Mouse (Mus musculus) limb, embryonic 15.5 days (tissue): ENCODE measurements at regions not wholly inside any gene's neighbourhood (a gene's known extent, or its start where the extent isn't known, plus 50 kb on each side); places are given as distances from the start of the nearest gene placed in this dataset.

ENCODE experiments used
- ATAC-seq: fragments of 200-750 bp; cut with Nextera tagmentation; 2 replicates; pipeline ENCODE4 v1.8.0; 2017; ENCODE audit warnings: low read depth, moderate TSS enrichment; ENCODE audit not compliant: insufficient number of reproducible peaks, low FRiP score, low TSS enrichment
- H3K27ac ChIP-seq: fragments of 300-500 bp; sonication (generic); 2 replicates; pipeline ENCODE4 v1.5.1; 2015; ENCODE audit warnings: moderate library complexity, mild to moderate bottlenecking, inconsistent platforms
- H3K27me3 ChIP-seq: fragments of 300-500 bp; sonication (generic); 2 replicates; pipeline ENCODE4 v1.6.1; 2015; ENCODE audit warnings: inconsistent platforms
- H3K36me3 ChIP-seq: fragments of 300-500 bp; sonication (generic); 2 replicates; pipeline ENCODE4 v1.6.1; 2015; ENCODE audit warnings: inconsistent platforms
- H3K4me1 ChIP-seq: fragments of 300-500 bp; sonication (generic); 2 replicates; pipeline ENCODE4 v1.6.1; 2015; ENCODE audit warnings: inconsistent platforms
- H3K4me2 ChIP-seq: fragments of 300-500 bp; sonication (generic); 2 replicates; pipeline ENCODE4 v1.6.1; 2015; ENCODE audit warnings: mild to moderate bottlenecking, inconsistent platforms
- H3K4me3 ChIP-seq: fragments of 300-500 bp; sonication (generic); 2 replicates; pipeline ENCODE4 v1.5.1; 2015; ENCODE audit warnings: mild to moderate bottlenecking, inconsistent platforms
- H3K9ac ChIP-seq: fragments of 300-500 bp; sonication (generic); 2 replicates; pipeline ENCODE4 v1.6.1; 2015; ENCODE audit warnings: inconsistent platforms
- H3K9me3 ChIP-seq: fragments of 300-500 bp; sonication (generic); 2 replicates; pipeline ENCODE4 v1.6.1; 2016; ENCODE audit warnings: inconsistent platforms
- WGBS: fragments of 180-500 bp; shearing (Covaris S2); methylation state at CpG from one replicate; pipeline ENCODE4 v1.1.7; 2015; 5-methylcytosine and 5-hydroxymethylcytosine counted together

GRCm38 (mm10) chr17:27364899-27365298 lies 156.3 kb downstream of the Grm4 start:
- whole genome bisulfite sequencing, result 89% methylated on average over 6 of the region's 6 CpGs
- ATAC-seq, result no peak
- H3K4me2 ChIP-seq, result no peak overlapping the region
- no peaks in the 10 kb centered on the region for H3K4me1 ChIP-seq
- no peak overlapping the region for H3K27ac ChIP-seq
- no peak overlapping the region for H3K9ac ChIP-seq
- H3K4me3 ChIP-seq, result no peak overlapping the region
- H3K9me3 ChIP-seq, result no peaks in the 10 kb centered on the region
- no peaks in the 10 kb centered on the region for H3K36me3 ChIP-seq
- H3K27me3 ChIP-seq, result no peaks in the 10 kb centered on the region

DNA sequence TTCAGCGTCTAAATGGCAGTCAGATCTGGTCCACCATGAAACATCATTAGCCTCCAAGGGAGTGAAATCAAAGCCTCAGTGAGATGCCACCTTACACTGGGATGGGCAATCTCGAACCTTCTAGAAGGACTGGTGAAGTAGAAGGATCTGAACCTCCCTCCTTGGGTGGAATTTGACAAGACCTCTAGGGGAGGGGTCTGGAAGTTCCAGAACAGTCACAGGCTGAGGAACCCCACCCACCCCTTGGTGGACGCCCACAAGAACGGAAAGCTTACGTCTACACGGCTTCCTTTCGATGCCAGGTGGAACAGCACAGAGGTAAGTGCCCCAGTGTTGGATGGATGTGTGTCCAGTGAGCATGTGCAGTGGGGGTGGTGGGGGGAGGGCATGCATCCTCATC lies 156.9 kb downstream of the Grm4 start:
- Histone ChIP-seq H3K9ac (no peak overlapping the region), H3K27ac (no peak overlapping the region), H3K4me2 (no peak overlapping the region), H3K9me3 (no peaks in the 10 kb centered on the region), H3K4me1 (no peaks in the 10 kb centered on the region), H3K36me3 (no peaks in the 10 kb centered on the region), H3K4me3 (no peak overlapping the region), H3K27me3 (no peaks in the 10 kb centered on the region)
- ATAC-seq, result no peak
- WGBS, result 86% methylated on average over 7 of the region's 7 CpGs

GRCm38 (mm10) chr17:27363911-27364310 lies 157.3 kb downstream of the Grm4 start:
- Histone ChIP-seq H3K9ac (no peak overlapping the region), H3K4me3 (no peak overlapping the region), H3K4me1 (no peaks in the 10 kb centered on the region), H3K36me3 (no peaks in the 10 kb centered on the region), H3K27ac (no peak overlapping the region), H3K9me3 (no peaks in the 10 kb centered on the region), H3K4me2 (no peak overlapping the region), H3K27me3 (no peaks in the 10 kb centered on the region)
- no peak for ATAC-seq
- 72% methylated on average over 6 of the region's 6 CpGs for WGBS

GRCm38 (mm10) chr17:27362221-27362620 lies 158.0 kb upstream of the Lemd2 start:
- H3K9me3 ChIP-seq, result no peaks in the 10 kb centered on the region
- H3K4me2 ChIP-seq, result no peak overlapping the region
- no peak overlapping the region for H3K9ac ChIP-seq
- no peak overlapping the region for H3K27ac ChIP-seq
- no peaks in the 10 kb centered on the region for H3K4me1 ChIP-seq
- H3K36me3 ChIP-seq, result no peaks in the 10 kb centered on the region
- no peak overlapping the region for H3K4me3 ChIP-seq
- 82% methylated on average over 8 of the region's 8 CpGs for WGBS
- no peaks in the 10 kb centered on the region for H3K27me3 ChIP-seq
- no peak for ATAC-seq

- Histone ChIP-seq H3K36me3 (no peaks in the 10 kb centered on the region), H3K27me3 (no peaks in the 10 kb centered on the region), H3K4me1 (no peaks in the 10 kb centered on the region), H3K27ac (no peak overlapping the region), H3K9ac (no peak overlapping the region), H3K4me3 (no peak overlapping the region), H3K9me3 (no peaks in the 10 kb centered on the region), H3K4me2 (no peak overlapping the region)
- WGBS, result 76% methylated on average over 2 of the region's 2 CpGs
- no peak for ATAC-seq
These were observed 157.1 kb upstream of the Lemd2 start for GRCm38 (mm10) chr17:27361362-27361761.

DNA sequence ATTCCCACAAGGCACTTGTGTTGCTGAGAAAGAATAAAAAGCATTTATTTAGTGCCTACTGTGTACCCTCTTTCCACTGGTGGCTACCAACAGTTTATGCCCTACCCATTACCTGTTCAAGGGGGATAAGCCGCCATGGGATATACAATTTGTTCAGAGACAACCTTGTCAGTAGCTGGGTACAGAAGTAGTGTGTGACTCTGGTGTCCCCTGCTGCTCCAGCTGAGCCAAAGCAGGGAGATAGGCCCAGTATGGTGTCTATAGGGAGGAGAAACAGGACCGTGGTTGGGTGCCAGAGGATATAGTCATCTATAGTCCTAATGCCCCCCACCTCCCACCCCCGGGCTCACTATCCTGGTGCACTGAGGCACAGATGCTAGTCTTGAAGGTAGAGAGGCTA lies 152.6 kb upstream of the Lemd2 start:
- no peaks in the 10 kb centered on the region for H3K4me1 ChIP-seq
- no peak for ATAC-seq

GRCm38 (mm10) chr17:27355717-27356116 lies 151.4 kb upstream of the Lemd2 start:
- Histone ChIP-seq H3K9me3 (no peaks in the 10 kb centered on the region), H3K9ac (no peak overlapping the region), H3K4me2 (no peak overlapping the region), H3K27me3 (no peaks in the 10 kb centered on the region), H3K36me3 (no peaks in the 10 kb centered on the region), H3K4me3 (no peak overlapping the region), H3K27ac (no peak overlapping the region), H3K4me1 (no peaks in the 10 kb centered on the region)
- 90% methylated on average over 9 of the region's 9 CpGs for WGBS
- no peak for ATAC-seq

More for the DNA sequence above, 152.6 kb upstream of the Lemd2 start:
- Histone ChIP-seq H3K4me2 (no peak overlapping the region), H3K4me3 (no peak overlapping the region), H3K27me3 (no peaks in the 10 kb centered on the region), H3K9me3 (no peaks in the 10 kb centered on the region), H3K9ac (no peak overlapping the region), H3K27ac (no peak overlapping the region), H3K36me3 (no peaks in the 10 kb centered on the region)
- WGBS, result 80% methylated on average over 3 of the region's 3 CpGs

DNA sequence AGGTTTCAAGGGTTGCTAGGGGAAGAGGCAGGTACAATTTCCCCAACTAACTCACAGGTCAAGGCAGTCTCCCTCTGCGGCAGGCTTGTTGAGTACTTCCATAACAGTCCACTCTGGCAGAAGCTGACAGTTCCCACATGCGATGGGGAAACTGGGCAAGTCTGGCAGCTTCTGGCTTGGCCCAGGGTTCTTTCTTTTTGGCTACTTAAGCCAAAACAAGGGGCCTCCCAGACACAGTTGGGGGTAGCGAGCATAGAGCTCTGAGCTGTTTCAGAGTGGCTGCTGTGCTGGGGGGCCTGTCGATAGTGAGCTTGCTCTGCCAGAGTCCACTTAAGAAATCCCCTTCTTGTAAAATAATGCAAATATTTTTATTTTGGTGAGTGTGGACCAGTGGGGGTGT lies 150.8 kb upstream of the Lemd2 start:
- H3K4me2 ChIP-seq, result no peak overlapping the region
- no peak overlapping the region for H3K27ac ChIP-seq
- H3K27me3 ChIP-seq, result no peaks in the 10 kb centered on the region
- no peaks in the 10 kb centered on the region for H3K4me1 ChIP-seq
- no peaks in the 10 kb centered on the region for H3K9me3 ChIP-seq
- no peaks in the 10 kb centered on the region for H3K36me3 ChIP-seq
- WGBS, result 87% methylated on average over 4 of the region's 4 CpGs
- no peak overlapping the region for H3K4me3 ChIP-seq
- ATAC-seq, result no peak
- no peak overlapping the region for H3K9ac ChIP-seq

DNA sequence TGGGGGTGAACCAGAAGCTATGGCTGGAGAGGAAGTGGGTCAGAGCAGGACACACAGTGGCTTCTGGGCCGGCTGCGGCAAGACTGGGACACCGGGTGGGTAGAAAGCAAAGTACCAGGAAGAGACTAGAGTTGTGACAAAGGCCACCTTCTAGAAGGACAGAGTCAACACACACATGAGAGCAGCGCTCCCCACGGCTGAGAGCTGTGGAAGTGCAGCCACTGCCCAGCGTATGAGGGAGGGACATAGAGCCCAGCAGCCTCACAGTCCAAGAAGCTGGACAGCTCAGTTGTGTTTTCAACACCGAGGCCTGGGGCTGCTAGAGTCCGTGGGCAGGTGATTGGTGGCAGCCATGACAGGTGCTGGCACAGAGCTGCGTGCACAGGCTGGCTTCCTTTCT lies 145.6 kb upstream of the Lemd2 start:
- ATAC-seq, result no peak
- no peak overlapping the region for H3K9ac ChIP-seq
- no peaks in the 10 kb centered on the region for H3K27me3 ChIP-seq
- H3K4me1 ChIP-seq, result no peaks in the 10 kb centered on the region
- no peaks in the 10 kb centered on the region for H3K9me3 ChIP-seq
- no peak overlapping the region for H3K4me2 ChIP-seq
- WGBS, result 86% methylated on average over 9 of the region's 9 CpGs
- no peaks in the 10 kb centered on the region for H3K36me3 ChIP-seq
- no peak overlapping the region for H3K27ac ChIP-seq
- H3K4me3 ChIP-seq, result no peak overlapping the region

DNA sequence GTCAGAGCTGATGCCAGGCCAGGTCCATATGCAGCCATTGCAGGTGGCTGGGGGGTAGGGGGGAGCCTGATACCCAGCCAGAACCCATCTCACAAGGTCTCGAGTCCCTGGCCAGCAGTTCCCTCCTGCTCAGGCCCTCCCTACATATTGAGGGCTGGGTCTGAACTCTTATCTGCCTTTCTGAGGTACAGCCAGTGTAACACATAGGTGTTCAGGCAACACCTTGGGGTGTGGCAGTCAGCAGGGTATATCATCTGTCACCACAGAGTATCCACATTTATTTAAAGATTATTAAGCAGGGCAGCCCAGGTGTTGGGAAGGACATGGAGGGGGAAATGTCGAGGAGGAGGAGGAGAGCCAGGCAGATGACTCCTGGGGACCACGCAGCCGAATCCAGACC lies 145.2 kb upstream of the Lemd2 start:
- WGBS, result 82% methylated on average over 4 of the region's 4 CpGs
- no peaks in the 10 kb centered on the region for H3K4me1 ChIP-seq
- no peak overlapping the region for H3K27ac ChIP-seq
- H3K36me3 ChIP-seq, result no peaks in the 10 kb centered on the region
- H3K9me3 ChIP-seq, result no peaks in the 10 kb centered on the region
- no peak overlapping the region for H3K4me2 ChIP-seq
- H3K4me3 ChIP-seq, result no peak overlapping the region
- H3K27me3 ChIP-seq, result no peaks in the 10 kb centered on the region
- ATAC-seq, result no peak
- H3K9ac ChIP-seq, result no peak overlapping the region

- no peak overlapping the region for H3K4me2 ChIP-seq
- no peaks in the 10 kb centered on the region for H3K9me3 ChIP-seq
- no peak overlapping the region for H3K9ac ChIP-seq
- no peak for ATAC-seq
- no peaks in the 10 kb centered on the region for H3K27me3 ChIP-seq
- no peak overlapping the region for H3K27ac ChIP-seq
- 59% methylated on average over 11 of the region's 14 CpGs for WGBS
- no peak overlapping the region for H3K4me3 ChIP-seq
- H3K4me1 ChIP-seq, result no peaks in the 10 kb centered on the region
- H3K36me3 ChIP-seq, result no peaks in the 10 kb centered on the region
These were observed 138.0 kb upstream of the Lemd2 start for GRCm38 (mm10) chr17:27341952-27342890.

DNA sequence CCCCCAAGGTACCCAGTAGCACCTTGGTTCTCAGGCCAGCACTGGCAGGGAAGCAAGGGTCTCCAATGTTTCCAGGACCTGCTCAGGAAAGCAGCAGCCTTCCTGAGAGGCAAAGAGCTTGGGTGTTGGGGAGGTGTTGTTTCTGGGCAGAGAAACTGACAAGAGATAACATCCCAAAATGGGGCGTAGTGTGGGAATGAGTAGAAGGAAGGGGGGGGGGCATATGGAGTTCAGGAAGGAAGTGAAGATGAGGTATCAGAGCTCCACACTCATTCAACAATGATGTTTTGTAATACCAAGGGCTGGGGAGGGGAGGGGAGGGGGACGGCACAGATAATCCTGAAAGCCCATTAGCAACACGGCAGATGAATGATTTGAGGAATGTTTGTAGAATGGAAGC lies 135.6 kb upstream of the Lemd2 start:
- H3K36me3 ChIP-seq, result no peaks in the 10 kb centered on the region
- ATAC-seq, result no peak
- no peak overlapping the region for H3K27ac ChIP-seq
- H3K9ac ChIP-seq, result no peak overlapping the region
- peaks cover 19% of the 10 kb centered on the region for H3K4me1 ChIP-seq
- no peaks in the 10 kb centered on the region for H3K9me3 ChIP-seq
- no peak overlapping the region for H3K4me3 ChIP-seq
- 88% methylated on average over 3 of the region's 3 CpGs for WGBS
- H3K27me3 ChIP-seq, result no peaks in the 10 kb centered on the region
- no peak overlapping the region for H3K4me2 ChIP-seq

- WGBS, result 38% methylated on average over 2 of the region's 2 CpGs
- ATAC-seq, result no peak
- H3K9me3 ChIP-seq, result no peaks in the 10 kb centered on the region
- no peak overlapping the region for H3K27ac ChIP-seq
- no peak overlapping the region for H3K9ac ChIP-seq
- no peaks in the 10 kb centered on the region for H3K27me3 ChIP-seq
- H3K36me3 ChIP-seq, result no peaks in the 10 kb centered on the region
- H3K4me3 ChIP-seq, result no peak overlapping the region
- peaks cover 19% of the 10 kb centered on the region for H3K4me1 ChIP-seq
- no peak overlapping the region for H3K4me2 ChIP-seq
These were observed 135.0 kb upstream of the Lemd2 start for GRCm38 (mm10) chr17:27339261-27339660.
